Mouse (Mus musculus) lung, postnatal 0 days (tissue): Measurements from ENCODE around the gene Olfr9.

ENCODE experiments used
- CTCF ChIP-seq: IDR thresholded peaks from 2 replicates; pipeline ENCODE4 v1.5.1; 2016; ENCODE audit warnings: antibody characterized with exemption, mild to moderate bottlenecking
- EP300 ChIP-seq: IDR thresholded peaks from 2 replicates; pipeline ENCODE4 v1.6.1; 2016; ENCODE audit warnings: antibody characterized with exemption, mild to moderate bottlenecking, control low read depth

DNA sequence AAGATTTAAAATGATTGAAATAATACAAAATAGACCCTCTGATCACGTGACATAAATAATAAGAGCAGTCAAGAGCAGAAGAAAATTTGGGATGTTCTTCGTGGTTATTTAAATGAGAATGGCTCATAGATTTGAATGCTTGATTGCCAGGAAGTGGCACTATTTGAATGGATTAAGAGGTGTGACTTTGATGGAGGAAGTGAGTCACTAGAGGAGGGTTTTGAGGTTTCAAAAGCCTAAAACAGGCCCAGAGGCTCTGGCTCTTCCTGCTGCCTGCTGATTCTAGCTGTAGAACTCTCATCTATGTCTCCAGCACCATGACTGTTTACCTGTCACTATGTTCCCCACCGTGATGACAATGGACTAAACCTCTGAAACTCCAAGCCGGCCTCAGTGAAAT is 16.4 kb upstream of the Olfr9 start:
- no peak for TF ChIP-seq CTCF
- TF ChIP-seq EP300: no peak
